Mouse (Mus musculus): ENCODE data around the gene Cuedc1.

DNA sequence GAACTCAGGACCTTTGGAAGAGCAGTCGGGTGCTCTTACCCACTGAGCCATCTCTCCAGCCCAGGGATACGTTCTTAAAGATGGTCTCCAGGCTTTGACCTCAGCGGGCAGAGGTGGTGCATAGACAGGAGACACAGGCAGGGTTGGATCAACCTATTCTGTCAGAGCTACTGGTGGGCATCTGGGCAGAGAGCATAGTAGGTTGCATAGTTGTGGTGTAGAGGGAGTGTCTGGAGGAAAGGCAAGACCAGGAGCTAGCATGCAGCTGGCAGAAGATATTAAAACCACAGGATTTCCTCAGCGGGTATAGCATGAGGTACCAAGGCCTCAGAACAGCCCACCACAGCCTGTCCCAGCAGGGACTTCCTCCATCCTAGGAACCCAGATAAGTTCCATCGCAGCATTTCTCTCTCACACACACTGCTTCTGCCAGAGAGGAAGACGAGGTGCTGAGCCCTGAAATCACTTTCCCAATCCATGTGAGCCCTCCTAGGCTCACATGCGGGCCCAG lies 66.4 kb downstream of the Cuedc1 start:
- TF ChIP-seq POLR2A (IDR thresholded peaks at IDR 0.05; ENCODE audit: borderline replicate concordance, insufficient read depth, low read length) (no peak), CTCF (IDR thresholded peaks at IDR 0.05; ENCODE audit: borderline replicate concordance, insufficient read depth, low read depth, low read length) (no peak)
